Mouse (Mus musculus) spleen, adult 2 months (tissue): ENCODE results near the gene Tm7sf3.

Source experiments
- CTCF ChIP-seq: fragments of 200-500 bp; IDR thresholded peaks from 2 replicates; pipeline ENCODE4 v1.5.1; 2011; ENCODE audit warnings: mild to moderate bottlenecking, inconsistent platforms; ENCODE audit not compliant: insufficient read depth, insufficient read length, insufficient replicate concordance; ENCODE audit errors: extremely low read depth
- POLR2A ChIP-seq: fragments of 200-500 bp; IDR thresholded peaks from 2 replicates; pipeline ENCODE4 v1.6.1; 2011; ENCODE audit warnings: low read depth, low read length, inconsistent platforms

GRCm38 (mm10) chr6:146576903-146577302, 65.7 kb downstream of the Tm7sf3 start, which contains the start of gene Fgfr1op2:
- no peak for TF ChIP-seq POLR2A
- TF ChIP-seq CTCF, result no peak
